Mouse (Mus musculus) CH12.LX (cell line): ENCODE measurements around the gene Rab3ip.

Experiments
- CTCF ChIP-seq, 2 experiments: IDR thresholded peaks in 1 of 2; conservative IDR thresholded peaks in 1 of 2; 2 replicates each; pipeline ENCODE4 v1.5.1; 2011 to 2012; ENCODE audit warnings: low read depth in 2 of 2, low read length in 2 of 2, improper control_type of control experiment in 1 of 2, inconsistent platforms in 1 of 2, mild to moderate bottlenecking in 1 of 2, moderate library complexity in 1 of 2
- ELF1 ChIP-seq: IDR thresholded peaks from 2 replicates; pipeline ENCODE4 v1.6.1; 2014; ENCODE audit warnings: low read depth, mild to moderate bottlenecking, inconsistent platforms, low read length, improper control_type of control experiment
- EP300 ChIP-seq: IDR thresholded peaks from 2 replicates; pipeline ENCODE4 v1.6.1; 2011; ENCODE audit warnings: low read length, improper control_type of control experiment
- MEF2A ChIP-seq: IDR thresholded peaks from 2 replicates; pipeline ENCODE4 v1.6.1; 2014; ENCODE audit warnings: low read depth, mild to moderate bottlenecking, inconsistent platforms, low read length, improper control_type of control experiment, borderline replicate concordance
- NELFE ChIP-seq: IDR thresholded peaks from 2 replicates; pipeline ENCODE4 v1.6.1; 2011; ENCODE audit warnings: low read depth, low read length, improper control_type of control experiment
- POLR2A ChIP-seq: IDR thresholded peaks from 2 replicates; pipeline ENCODE4 v1.6.1; 2011; ENCODE audit warnings: low read depth, mild to moderate bottlenecking, improper control_type of control experiment, low read length

GRCm38 (mm10) chr10:116984836-116985235 lies 34.3 kb upstream of the Rab3ip start:
- no peak for TF ChIP-seq ELF1
- no peak for TF ChIP-seq EP300
- no peak for TF ChIP-seq CTCF (conservative IDR thresholded peaks at IDR 0.05 in 1 of 2, IDR thresholded peaks at IDR 0.05 in 1 of 2; ENCODE audit: low read depth in 2 of 2, low read length in 2 of 2)
- no peak for TF ChIP-seq NELFE
- TF ChIP-seq MEF2A = no peak
- no peak for TF ChIP-seq POLR2A
